Mouse (Mus musculus) left cerebral cortex, postnatal 25 days (tissue): ENCODE results near the gene Lrit2. TPM values are rescaled to one million over a fixed set of nuclear protein-coding genes. Genes with fewer than 3 reads are reported as not detected.
A peak's percentile ranks its signal among the peaks of the same experiment; 100 is the strongest.

Experiments used
- DNase-seq, 2 experiments: peaks; one replicate each; pipeline ENCODE4 v3.0.0; 2022; ENCODE audit warnings: low spot score in 2 of 2, mixed read lengths in 1 of 2
- intact Hi-C: fragments of 180-260 bp; cut with DNase I; formaldehyde crosslinking; loops from one replicate; pipeline ENCODE4 v1.15.1; 2025
- total RNA-seq, 2 experiments: library from RNA; stranded (reverse); gene quantifications; 2 replicates each; pipeline ENCODE4 v1.2.3; 2021

Gene Lrit2
- not detected for total RNA-seq

DNA sequence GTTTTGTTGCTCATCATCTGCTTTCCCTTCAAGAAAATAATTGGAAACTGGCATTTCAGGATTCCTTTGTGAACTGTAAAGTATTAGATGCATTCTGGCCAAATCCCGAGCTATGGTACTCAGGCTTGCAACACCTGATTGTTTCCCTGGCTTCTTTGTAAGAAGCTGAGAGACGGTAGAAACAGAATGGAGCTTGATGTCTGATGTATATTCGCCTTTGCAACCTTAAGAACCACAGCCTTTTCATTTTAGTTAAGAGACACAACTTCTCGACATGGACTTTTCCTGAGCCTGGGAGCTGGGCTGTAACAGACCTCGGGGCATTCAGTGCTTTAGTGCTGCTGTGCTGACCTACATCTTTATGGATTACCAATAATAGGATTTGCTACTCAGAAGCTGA is at the start of gene Lrit2:
TSS of gene Lrit2 (plus strand) at position 301 of the 400 bp plus-strand sequence.
- DNase-seq: no peak
- intact Hi-C loops: no loop called here

DNA sequence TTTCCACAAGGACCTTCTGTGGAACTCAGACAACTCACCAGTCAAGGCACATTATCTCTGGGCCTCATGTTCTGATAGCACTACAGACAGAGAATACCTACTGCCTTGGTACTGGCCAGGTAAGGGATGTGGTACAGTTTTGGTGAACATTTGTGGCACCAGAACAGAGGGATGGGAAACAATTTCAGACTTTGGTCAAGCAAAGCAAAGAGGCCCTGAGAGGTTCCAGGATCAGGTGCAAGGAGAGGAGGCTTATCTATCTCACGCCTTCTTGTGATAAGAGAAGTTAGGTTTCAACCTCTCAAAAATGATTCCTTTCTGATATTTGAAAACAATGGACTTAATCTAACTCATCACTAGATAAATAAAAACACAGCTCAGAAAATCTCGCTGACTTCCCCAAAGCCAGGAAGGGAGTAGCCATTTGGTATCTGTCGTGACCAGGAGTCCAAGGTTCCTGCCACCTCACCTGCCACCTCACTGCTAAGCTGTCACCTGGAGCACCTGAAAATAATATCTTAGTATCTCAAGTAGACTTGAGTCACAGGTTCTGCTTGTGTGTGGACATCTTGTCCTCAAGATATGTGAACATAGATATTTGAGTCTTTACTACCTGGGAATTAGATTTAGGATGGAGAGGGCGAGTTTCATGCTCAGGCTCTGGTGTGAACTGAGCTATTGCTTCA is 40.3 kb upstream of the Lrit2 start:
- no peak for DNase-seq
- intact Hi-C loops: no loop called here

DNA sequence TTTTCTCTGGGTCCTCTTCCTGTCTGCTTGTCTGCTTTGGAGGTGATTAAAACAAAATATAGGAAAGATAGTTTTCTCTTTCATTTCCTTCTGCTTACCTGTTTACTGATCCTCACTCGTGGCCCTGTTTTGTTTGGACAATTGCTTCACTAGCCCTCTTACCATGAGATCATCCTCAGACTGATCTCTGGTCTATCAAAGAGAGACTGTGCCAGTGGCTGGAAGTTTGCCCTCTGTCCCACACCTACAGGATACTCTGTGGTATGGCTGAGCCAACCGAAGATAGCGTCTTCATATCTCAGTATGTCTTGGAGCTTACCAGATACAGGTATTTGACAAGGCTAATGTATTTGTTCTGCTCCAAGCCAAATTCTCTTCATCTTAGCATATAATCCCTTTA is 39.8 kb upstream of the Lrit2 start:
- intact Hi-C loops: no loop called here
- DNase-seq: no peak

DNA sequence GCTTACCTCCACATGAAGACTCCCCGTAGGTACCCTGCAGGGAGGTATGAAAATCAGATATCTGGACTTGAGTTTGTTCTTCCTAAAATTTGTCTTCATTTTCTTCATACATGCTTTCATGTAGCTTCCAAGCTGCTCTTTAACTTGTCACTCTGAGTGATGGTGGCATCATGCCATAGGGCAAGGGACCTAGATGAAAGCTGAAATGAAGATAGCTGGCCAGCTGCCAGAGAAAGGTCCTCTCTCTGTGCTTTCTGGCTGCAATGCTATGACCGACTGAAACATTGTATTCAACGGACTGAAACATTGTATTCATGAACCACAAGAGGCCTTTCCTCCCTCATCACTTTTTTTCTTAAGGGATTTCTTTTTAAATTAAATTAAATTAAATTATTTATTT is 39.2 kb upstream of the Lrit2 start:
- intact Hi-C loops: no loop called here
- DNase-seq: no peak

DNA sequence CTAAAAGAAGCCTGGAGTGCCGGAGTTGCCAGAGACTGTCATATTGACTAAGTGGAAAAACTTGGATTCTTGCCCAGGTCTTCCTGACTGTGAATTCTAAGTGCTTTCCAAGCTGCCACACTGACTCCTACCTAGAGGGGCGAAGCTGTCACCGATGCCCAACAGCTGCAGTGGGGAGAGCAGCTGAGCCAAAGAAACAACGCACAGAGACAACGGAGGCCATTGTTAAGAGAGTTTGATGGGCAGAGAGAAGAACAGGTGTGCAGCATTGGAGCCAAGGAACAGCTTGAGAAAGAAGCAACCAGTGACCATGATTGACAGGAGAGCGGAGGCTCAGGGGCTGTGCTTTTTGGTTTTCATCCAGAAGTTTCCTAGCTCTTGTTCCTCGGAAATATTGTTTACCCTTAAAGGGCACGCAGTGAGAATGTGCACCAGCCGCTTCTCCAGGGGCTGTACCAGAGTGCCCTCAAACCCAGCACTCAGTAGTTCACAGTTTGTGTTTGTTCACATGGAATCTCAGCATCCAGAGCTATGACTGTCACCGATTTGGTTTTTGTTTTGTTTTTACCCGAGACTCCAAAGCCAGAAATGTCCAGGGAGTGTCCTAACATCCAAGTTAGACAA is 35.1 kb upstream of the Lrit2 start:
- intact Hi-C loops: loop anchor here (1.0 to 5.0 kb wide), 4 partner anchors 50 to 165 kb away; partner anchors contain the start of gene Ccser2
- no peak for DNase-seq

DNA sequence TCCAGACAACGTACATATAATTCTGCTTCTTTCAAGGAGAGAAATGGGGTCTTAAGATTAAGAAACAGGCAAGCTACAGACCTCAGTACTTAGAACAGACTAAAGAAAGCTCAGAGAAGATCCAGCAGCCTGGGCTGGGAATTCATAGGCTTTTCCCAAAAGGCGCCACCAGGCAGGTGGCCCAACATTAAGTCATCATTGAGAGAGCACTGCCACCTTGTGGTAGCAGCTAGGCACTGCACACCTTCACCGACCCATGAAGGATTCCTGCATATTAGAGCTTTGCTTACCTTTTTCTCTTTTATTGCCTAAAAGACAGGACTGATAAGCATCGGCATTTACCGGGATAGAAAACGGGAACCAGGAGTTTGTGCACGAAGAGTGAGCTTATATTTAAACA is 34.5 kb upstream of the Lrit2 start:
- intact Hi-C loops: loop anchor here (1.0 to 5.0 kb wide), 4 partner anchors 51 to 166 kb away; partner anchors contain the start of gene Ccser2
- peak; percentile 84 to 89 for DNase-seq

DNA sequence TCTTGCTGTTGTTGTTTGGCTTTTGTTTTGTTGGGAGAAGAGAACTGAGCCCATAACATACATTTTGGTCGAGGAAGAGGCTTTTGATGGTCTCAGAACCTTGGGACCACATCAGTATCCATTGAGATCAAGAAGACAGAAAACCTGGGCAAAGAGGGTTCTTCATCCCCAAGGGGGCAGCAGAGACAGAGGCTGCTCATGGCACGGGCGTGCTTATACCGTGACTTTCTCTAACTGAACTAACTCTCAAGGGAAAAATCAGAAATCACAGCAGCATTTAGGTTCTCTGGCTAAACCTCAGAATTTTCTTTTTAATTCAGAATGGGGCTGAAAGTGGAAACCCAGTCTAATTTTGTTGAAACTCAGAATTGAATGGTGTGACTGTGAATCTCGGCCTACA is 33.3 kb upstream of the Lrit2 start:
- intact Hi-C loops: loop anchor here (1.0 to 5.0 kb wide), 4 partner anchors 52 to 94 kb away; partner anchors contain the start of gene Ccser2
- DNase-seq: peak in 1 of 2 experiments; percentile 15

DNA sequence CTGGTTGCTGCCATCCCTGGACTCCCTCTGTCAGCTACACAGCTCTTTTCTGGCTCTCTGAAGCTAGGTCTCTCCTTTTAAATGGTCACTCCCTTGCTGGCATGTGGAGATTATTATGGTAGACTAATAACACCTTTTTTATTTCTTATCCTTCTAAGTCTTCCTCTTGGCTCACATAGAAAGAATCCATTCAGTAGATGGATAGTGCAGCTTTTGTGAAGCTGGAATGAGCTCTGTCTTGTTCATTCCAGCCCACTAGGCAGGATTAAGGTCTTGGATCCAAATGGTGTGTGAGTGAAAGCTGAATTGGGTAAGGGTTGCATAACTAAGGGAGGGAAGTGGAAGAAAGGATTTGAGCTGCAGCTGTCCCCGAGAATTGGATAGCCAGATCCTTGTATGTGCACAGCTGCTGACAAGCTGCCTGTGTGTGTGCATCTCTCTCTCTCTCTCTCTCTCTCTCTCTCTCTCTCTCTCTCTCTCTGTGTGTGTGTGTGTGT is 18.8 kb upstream of the Lrit2 start, which contains the start of gene Rgr:
TSS of gene Rgr (minus strand) at position 51 of the 497 bp plus-strand sequence.
- peak in 1 of 2 experiments; percentile 40 for DNase-seq
- intact Hi-C loops: loop anchor here (5.0 kb wide), 1 partner anchor 78 kb away; no protein-coding TSS in a partner anchor

DNA sequence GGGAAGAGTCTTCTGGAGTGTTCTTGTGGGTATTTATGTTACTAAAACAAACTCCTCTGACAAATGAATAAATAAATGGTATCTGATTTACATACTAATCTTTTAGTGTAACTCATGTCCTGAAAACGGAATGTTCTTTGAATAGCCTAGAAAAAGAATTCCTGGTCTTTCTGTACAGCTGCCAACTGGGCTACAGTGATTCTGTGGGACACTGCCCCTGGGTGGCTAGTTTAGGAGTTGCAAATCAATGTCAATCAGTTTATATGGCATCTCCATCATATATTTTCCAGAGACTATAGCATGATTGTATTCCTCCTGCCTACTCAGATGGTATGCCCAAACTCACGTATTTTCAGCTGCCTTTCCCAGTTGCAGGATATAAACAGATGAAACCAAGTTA is 2.9 kb upstream of the Lrit2 start:
- no peak for DNase-seq
- intact Hi-C loops: no loop called here

DNA sequence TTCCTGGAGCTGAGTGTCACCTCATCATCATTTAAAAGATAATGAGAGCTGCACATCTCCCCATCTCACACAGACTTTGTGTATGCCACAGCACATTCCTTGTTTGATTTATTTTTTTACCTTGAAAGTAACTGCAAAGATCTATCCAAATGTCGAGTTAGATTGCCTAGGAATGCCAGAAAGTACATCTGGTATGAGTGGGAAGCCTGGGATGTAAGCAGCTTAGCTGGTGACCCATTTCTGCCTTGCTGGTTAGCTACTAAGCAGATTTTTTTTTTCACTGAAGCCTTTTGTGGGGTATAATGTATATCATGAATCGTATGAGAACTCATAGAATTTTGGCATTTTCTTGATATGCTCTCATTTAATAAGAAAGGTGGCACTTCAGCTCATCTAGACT is 1.1 kb upstream of the Lrit2 start:
- intact Hi-C loops: no loop called here
- peak; percentile 15 to 77 for DNase-seq

DNA sequence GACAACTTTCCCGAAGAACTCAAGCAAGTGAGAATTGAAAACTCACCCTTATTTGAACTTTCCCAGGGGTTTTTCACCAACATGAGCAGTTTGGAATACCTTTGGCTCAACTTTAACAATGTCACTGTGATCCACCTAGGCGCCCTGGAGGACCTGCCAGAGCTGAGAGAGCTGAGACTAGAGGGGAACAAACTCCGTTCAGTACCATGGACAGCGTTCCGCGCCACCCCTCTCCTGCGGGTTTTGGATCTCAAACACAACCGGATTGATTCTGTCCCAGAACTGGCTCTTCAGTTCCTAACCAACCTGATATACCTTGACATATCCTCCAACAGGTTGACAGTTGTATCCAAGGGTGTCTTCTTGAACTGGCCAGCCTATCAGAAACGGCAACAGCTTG is 787 bp downstream of the Lrit2 start:
- intact Hi-C loops: no loop called here
- DNase-seq: no peak

DNA sequence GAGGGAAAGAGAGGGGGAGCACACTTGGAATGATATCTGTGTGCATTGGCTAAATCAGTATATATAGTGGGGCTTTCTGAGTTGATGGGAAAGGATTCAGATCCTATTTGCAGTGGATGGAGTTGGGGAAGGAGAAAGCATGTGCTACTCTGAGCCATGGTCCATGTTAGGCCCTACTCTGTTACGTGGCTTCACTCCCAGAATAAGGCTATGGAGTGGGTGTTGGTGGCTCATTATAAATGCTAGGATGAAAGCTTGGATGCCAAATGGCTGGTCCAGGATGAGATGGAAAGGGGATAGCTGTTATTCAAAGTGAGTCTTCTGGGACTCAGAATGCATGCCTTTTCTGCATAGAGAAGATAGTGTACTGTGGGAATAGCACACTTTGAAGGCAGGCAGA is 13.0 kb downstream of the Lrit2 start:
- intact Hi-C loops: no loop called here
- DNase-seq: peak in 1 of 2 experiments; percentile 20

DNA sequence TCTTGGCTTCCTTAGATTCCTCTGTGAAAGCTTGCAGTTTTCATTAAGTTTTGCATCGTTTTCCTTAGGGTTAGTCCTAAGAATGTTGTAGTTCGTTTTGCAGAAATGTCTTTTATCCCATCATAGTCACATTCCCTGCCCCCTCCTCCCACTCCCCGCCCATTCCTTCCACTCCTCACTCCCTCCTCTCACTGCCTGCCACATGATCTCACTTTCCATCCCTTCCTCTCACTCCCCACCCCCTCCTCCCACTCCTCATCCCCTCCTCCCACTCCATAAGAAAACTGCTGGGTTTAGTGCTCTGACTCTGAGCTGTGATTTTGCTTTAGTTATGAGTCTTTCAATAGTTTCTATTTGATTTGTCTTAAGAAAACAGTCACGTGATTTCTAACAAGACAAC is 16.0 kb downstream of the Lrit2 start:
- DNase-seq: no peak
- intact Hi-C loops: no loop called here

DNA sequence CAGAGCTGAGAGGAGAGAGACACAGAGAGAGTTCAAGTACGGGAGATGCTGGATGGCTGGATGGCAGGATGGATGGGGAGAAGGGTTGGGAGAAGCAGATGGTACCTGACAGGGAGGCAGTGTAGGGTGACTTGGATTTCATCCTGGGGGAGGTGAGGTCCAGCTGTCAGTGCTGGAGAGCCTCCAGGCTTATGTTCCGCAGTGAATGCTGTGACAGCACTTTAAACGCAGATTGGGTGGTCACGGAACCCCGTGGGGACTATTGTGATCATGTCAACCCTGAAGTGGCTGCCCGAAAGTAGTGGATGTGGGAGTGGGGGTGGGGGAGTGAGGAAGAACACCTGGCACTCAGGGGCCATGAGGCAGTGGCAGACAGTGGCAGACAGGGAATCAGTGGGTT is 26.7 kb downstream of the Lrit2 start:
- DNase-seq: no peak
- intact Hi-C loops: no loop called here

DNA sequence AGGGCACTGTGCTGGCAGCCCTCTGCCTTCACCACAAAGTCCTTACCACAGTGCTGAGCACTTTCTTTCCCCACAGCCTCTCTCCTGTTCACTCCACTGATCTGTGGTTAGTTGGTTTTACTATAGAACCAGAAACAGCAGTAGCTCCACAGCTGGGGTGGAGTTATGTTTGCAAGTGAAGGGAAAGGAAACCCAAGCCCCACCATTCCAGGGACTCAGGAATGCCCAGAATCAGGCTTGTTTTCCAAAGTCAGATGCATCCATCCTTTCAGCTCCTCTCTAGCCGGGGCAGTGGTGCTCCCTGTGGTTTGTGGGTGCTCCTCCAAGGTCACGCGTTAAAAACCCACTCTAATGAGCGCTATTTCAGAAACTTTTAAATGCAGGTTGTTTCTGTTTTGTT is 27.8 kb downstream of the Lrit2 start:
- intact Hi-C loops: no loop called here
- no peak for DNase-seq

DNA sequence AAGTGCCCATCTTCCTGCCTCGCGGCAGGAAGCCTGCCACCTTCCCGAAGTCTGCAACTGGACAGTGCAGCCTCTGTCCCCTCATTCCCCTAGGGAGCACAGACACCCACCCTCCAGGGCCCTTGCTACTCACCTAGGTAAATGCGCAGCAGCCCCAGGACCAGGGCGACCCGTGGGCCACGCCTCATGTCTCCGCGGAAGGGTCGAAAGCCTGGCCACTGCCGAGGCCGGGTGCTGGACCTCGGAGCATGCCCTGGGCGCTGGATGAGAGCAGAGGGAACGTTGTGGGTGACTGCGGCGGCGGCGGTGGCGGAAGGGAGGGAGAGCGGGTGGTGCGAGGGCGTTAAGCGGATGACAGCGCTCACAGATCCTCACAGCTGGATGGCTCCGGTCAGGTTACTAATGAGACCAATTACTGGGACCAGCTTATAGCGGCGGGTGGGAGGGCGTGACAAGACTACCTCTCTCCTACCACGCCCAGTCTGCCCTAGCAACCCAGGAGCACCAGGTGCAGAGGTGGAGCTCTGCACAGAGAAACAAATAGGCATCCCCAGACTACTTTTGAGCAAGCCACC is 30.3 kb downstream of the Lrit2 start, which contains the start of gene Cdhr1:
TSS of gene Cdhr1 (minus strand) at position 392 of the 575 bp plus-strand sequence.
- peak in 1 of 2 experiments; percentile 12 for DNase-seq
- intact Hi-C loops: no loop called here

DNA sequence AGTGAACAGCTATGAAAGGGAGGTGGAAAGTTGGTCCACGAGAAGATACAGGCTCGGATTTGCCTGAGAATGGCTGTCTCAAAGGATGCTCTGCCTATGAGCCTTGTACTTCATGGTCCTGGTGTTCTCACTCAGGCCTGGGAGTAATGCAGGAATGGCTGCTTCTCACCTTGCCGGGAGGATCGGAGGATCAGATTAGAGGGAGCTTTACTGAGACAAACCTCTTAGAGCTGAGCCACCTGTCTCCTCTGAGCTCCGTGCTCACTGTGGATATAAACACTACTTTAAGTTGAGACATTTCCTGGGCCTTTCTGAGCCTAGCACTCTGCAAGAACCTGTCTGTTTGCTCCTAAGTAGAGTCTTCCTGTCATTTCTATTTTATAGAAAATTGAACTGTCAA is 33.8 kb downstream of the Lrit2 start:
- DNase-seq: no peak
- intact Hi-C loops: no loop called here

DNA sequence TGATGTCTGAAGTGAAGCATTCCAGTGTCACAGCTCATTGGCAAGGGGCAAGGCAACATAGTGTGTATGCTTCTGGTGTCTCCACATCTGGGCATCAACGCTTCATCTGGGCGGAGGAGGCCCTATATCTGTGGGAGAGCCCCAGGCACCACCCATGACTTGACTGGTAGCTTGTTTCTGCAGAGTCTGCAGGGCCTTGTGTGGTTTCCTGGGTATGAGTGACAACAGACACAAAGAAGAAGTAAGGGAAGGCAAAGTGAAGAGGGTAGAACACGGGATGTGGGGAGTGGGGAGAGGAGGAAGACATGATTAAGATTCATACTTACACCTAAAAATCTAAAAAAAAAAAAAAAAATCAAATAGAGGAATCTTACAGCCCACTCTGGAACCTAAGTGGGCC is 34.8 kb downstream of the Lrit2 start:
- intact Hi-C loops: no loop called here
- no peak for DNase-seq

DNA sequence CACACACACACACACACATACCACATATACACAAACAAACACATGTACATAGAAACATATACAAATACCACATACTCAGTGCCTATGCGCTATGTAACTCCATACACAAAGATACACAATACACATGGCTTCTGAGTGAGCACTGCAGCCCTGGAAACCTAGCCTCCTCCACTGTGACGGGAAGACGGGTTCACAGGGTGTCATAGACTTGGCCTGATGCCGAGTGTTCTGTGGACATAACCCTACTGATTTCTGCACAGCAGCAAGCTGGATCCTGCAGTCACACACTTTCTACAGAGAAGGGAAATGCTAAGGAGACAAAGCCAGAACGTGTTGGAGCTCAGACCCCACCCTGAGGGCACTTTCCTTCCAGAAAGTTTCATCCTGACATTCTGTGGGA is 37.0 kb downstream of the Lrit2 start:
- intact Hi-C loops: no loop called here

DNA sequence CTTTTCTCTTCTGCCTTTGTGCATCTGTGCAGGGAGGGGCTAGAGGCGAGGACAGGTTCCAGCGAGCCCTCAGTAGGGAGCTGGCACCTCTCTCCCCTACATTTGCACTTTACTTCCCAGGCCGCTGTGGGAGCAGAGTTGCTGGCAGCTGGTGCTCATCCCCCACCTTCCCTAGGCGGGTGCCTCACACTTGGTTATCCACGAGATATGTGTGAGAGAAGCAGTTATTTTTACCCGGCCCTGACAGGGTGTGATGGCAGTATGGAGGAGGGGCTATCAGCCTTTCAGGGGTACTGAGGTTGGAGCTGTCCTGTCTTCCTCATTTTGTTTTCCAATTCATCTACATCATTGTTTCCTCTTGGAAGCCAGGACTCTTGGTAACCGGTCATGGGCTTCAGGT is 38.1 kb downstream of the Lrit2 start:
- peak; percentile 18 to 51 for DNase-seq
- intact Hi-C loops: no loop called here

More for the DNA sequence above, 37.0 kb downstream of the Lrit2 start:
- no peak for DNase-seq

DNA sequence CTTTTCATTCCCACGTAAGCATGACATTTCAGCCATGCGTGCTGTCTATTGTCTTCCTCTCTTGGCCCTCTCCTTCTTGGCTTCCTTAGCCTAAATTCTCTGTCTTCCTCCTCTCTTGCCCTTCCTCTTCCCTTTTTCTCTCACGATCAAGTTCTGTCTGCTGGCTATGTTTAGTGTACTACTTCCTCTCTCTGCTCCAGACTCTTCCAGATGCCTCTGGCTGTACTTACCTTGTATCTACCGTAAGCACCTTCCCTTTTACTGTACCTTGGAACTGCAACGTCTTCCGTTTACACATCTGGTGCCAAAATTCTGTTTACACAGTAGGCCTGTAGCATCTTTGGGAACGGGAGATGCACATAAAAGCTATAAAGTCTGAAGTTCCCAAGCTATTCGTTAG is 41.7 kb downstream of the Lrit2 start:
- intact Hi-C loops: no loop called here
- no peak for DNase-seq
